Mouse (Mus musculus) brain, embryonic 14.5 days (tissue): ENCODE measurements around the gene Napsa.

Experiments used
- CTCF ChIP-seq: fragments of 200-500 bp; IDR thresholded peaks from 2 replicates; pipeline ENCODE4 v1.5.1; 2012; ENCODE audit warnings: inconsistent platforms, mild to moderate bottlenecking, moderate library complexity, borderline replicate concordance; ENCODE audit not compliant: insufficient read depth, insufficient read length; ENCODE audit errors: extremely low read depth
- POLR2A ChIP-seq: fragments of 200-500 bp; IDR thresholded peaks from 2 replicates; pipeline ENCODE4 v1.6.1; 2012; ENCODE audit warnings: mild to moderate bottlenecking, inconsistent platforms, borderline replicate concordance; ENCODE audit not compliant: poor library complexity, insufficient read depth, insufficient read length, severe bottlenecking; ENCODE audit errors: extremely low read depth

GRCm38 (mm10) chr7:44529518-44529917 lies 42.7 kb upstream of the Napsa start:
- TF ChIP-seq CTCF: no peak
- TF ChIP-seq POLR2A: no peak
